Mouse (Mus musculus) frontal cortex, postnatal 25 days (tissue): ENCODE data around the gene Tmem136.

ENCODE experiments used
- DNase-seq, 2 experiments: peaks; one replicate each; pipeline ENCODE4 v3.0.0; 2022; ENCODE audit warnings: low spot score in 2 of 2

Gene Tmem136

DNA sequence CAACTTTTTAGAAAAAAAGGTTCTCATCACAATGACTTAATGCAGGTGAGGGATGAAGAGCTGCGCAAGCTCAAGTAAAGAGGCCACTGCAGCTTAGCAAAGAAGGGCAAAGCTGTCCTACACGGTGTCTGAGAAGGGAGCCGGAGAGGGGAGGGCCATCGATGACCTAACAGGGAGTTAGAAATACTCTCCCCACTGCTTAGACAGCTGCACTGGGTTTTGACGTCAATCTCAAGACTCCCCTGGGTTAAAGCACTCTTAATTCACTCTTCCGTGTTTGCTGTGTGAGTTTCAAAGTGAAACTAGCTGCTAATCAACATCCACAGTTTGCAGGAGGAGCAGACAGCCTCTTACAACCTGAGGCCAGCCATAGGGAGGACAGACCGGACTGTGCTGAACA, 40.2 kb downstream of the Tmem136 start:
- no peak for DNase-seq

GRCm38 (mm10) chr9:43074611-43075010, 41.8 kb downstream of the Tmem136 start:
- DNase-seq = no peak

- no peak for DNase-seq
These were observed 44.6 kb downstream of the Tmem136 start for GRCm38 (mm10) chr9:43071741-43072140.

GRCm38 (mm10) chr9:43071176-43071575, 45.2 kb downstream of the Tmem136 start:
- no peak for DNase-seq

DNA sequence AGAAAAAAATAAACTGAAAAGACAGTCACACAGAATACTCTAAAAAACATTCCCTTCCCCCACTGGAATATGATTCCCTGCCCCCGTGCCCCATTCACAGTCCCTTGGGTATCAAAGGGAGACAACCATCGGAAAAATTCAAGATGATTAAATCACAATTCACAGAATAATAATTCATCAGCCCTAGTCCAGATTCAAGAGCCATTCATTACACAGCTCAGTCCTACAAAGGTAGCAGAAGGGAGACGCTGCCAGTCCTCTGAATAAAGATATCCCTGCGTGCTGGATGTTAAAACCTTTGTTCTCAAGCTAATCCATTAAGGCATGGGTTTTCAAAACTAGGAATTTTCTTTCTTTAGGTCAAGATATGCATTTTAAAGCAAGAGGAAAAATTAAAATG, 45.8 kb downstream of the Tmem136 start:
- DNase-seq = no peak

DNA sequence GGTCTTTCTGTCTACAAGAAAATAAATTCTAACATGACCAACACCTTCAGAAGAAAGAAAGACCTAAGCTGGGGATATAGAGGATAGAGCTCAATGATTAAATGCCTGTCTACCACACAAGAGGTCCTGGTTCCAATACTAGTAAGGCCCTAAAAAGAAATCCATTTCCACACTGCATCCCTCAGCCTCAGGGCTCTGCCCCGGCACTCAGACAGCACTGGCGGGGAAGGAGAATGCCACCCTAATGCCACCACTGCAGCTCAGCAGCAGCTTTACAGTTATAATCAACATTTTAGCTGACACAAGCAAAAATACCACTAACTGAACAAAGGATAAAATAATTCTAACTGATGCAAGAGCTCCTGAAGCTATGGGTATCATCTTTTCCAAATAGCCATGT, 46.2 kb downstream of the Tmem136 start:
- no peak for DNase-seq

- no peak for DNase-seq
These were observed 48.5 kb downstream of the Tmem136 start for GRCm38 (mm10) chr9:43067896-43068295.

GRCm38 (mm10) chr9:43065231-43065630, 51.1 kb downstream of the Tmem136 start:
- no peak for DNase-seq

GRCm38 (mm10) chr9:43061545-43061944, 54.8 kb downstream of the Tmem136 start:
- DNase-seq = no peak
